Comparison of ENCODE assay signal across 8 mouse cellular contexts in genomic region chr2:154893045-154893385, GRCm38 (mm10). TPM values are rescaled to one million over a fixed set of nuclear protein-coding genes. Genes with fewer than 3 reads are reported as not detected.
DNase-seq lines count a peak whose midpoint lies in the region; ATAC-seq and TF ChIP-seq lines count a peak whose summit lies in the region.

No protein-coding gene starts in this region.

- H3K79me2 ChIP-seq in macrophage (ENCODE audit: inconsistent target) = peaks cover 47% of the 10 kb centered on the region

- H3K4me2 ChIP-seq in heart, embryonic 15.5 days = peak overlapping the region; percentile 69
- peak overlapping the region; percentile 61 for H3K4me2 ChIP-seq in forebrain, embryonic 16.5 days (ENCODE audit: low read length)

- no peak for DNase-seq in heart, postnatal 10 days
- DNase-seq in ES-E14 (ENCODE audit: low read depth, low spot score) = no peak
- DNase-seq in embryo, embryonic 11 days = no peak
- no peak for DNase-seq in left cerebral cortex, postnatal 25 days (ENCODE audit: low spot score in 2 of 2)
- no peak for DNase-seq in right cerebral cortex, adult 2 months (ENCODE audit: low spot score in 2 of 2)

- peak overlapping the region; percentile 87 for H3K4me3 ChIP-seq in heart, embryonic 15.5 days
- H3K4me3 ChIP-seq in ES-E14 (ENCODE audit: insufficient read depth in 1 of 2, low read depth in 1 of 2, low read length in 2 of 2, poor library complexity in 1 of 2, severe bottlenecking in 1 of 2) (peak overlapping the region; percentile 64 to 67), macrophage (ENCODE audit: inconsistent target) (peak overlapping the region; percentile 90)
- peak overlapping the region; percentile 98 for H3K4me3 ChIP-seq in forebrain, embryonic 16.5 days (replicated peaks; ENCODE audit: low read length)

- peaks cover 13% of the 10 kb centered on the region for H3K4me1 ChIP-seq in heart, embryonic 15.5 days (replicated peaks)
- peaks cover 0 to 19% of the 10 kb centered on the region in 2 experiments; a peak in 2 of 4 replicates for H3K4me1 ChIP-seq in ES-E14 (ENCODE audit: control insufficient read depth in 2 of 2, insufficient read depth in 2 of 2, low read length in 2 of 2, poor library complexity in 1 of 2)
- H3K4me1 ChIP-seq in forebrain, embryonic 16.5 days (replicated peaks; ENCODE audit: control insufficient read depth, insufficient read depth, low read length) = peaks cover 17% of the 10 kb centered on the region

- H3K27me3 ChIP-seq in heart, embryonic 15.5 days = no peaks in the 10 kb centered on the region
- H3K27me3 ChIP-seq in forebrain, embryonic 16.5 days (replicated peaks; ENCODE audit: control insufficient read depth, insufficient read depth, low read length) = peaks cover 3% of the 10 kb centered on the region; the same call in 1 of the 2 replicates

- peak overlapping the region; percentile 37 for H3K9ac ChIP-seq in heart, embryonic 15.5 days
- peak overlapping the region; percentile 81 for H3K9ac ChIP-seq in ES-E14 (ENCODE audit: insufficient read depth, low read depth, low read length, poor library complexity, severe bottlenecking)
- H3K9ac ChIP-seq in forebrain, embryonic 16.5 days (replicated peaks; ENCODE audit: low read depth, low read length) = peak overlapping the region; percentile 31; the same call in 1 of the 2 replicates

- 9% methylated on average over 12 of the region's 12 CpGs for WGBS in heart, embryonic 15.5 days
- 13% methylated on average over 12 of the region's 12 CpGs for WGBS in forebrain, embryonic 16.5 days
- WGBS in macrophage (ENCODE audit: missing documents) = 9% methylated on average over 12 of the region's 12 CpGs

- H3K27ac ChIP-seq in heart, embryonic 15.5 days = no peak overlapping the region
- H3K27ac ChIP-seq in ES-E14 (ENCODE audit: insufficient read depth, low read depth, low read length, poor library complexity, severe bottlenecking) (peak overlapping the region; percentile 72; the same call in 1 of the 2 replicates), macrophage (no peak overlapping the region)
- H3K27ac ChIP-seq in forebrain, embryonic 16.5 days (ENCODE audit: low read length) = no peak overlapping the region

- ATAC-seq in heart, embryonic 15.5 days (replicated peaks; ENCODE audit: insufficient number of reproducible peaks, insufficient read depth, low FRiP score, low read depth) = 0 out of 2 replicates have a peak, but pooled peaks have one; percentile 4
- ATAC-seq in forebrain, embryonic 16.5 days = peak; percentile 34

- no peaks in the 10 kb centered on the region for H3K9me3 ChIP-seq in heart, embryonic 15.5 days (replicated peaks)
- H3K9me3 ChIP-seq in ES-E14 (ENCODE audit: control insufficient read depth, insufficient read depth, low read depth, low read length) = no peaks in the 10 kb centered on the region
- H3K9me3 ChIP-seq in forebrain, embryonic 16.5 days (ENCODE audit: control insufficient read depth, low read length) = no peaks in the 10 kb centered on the region

- in situ Hi-C loops in ES-E14 (cut with MboI; ENCODE audit: low sequenced_read_pairs in 2 of 2, unreplicated experiment in 2 of 2) = no loop called here

- intact Hi-C loops in heart, postnatal 10 days (cut with DNase I) = loop anchor here (5.0 kb wide), 1 partner anchor 101 kb away; the partner anchor contains the start of genes Raly and a
- intact Hi-C loops in left cerebral cortex, postnatal 25 days (cut with DNase I) = no loop called here

- H3K36me3 ChIP-seq in heart, embryonic 15.5 days = peaks cover 3% of the 10 kb centered on the region; the same call in 1 of the 2 replicates
- H3K36me3 ChIP-seq in ES-E14 (ENCODE audit: control insufficient read depth, insufficient read depth, low read length, poor library complexity, severe bottlenecking) (peaks cover 5% of the 10 kb centered on the region), macrophage (ENCODE audit: inconsistent target) (0 out of 2 replicates have a peak, but pooled peaks cover under 1% of the 10 kb centered on the region)
- no peaks in the 10 kb centered on the region for H3K36me3 ChIP-seq in forebrain, embryonic 16.5 days (ENCODE audit: control insufficient read depth, insufficient read depth)

TF ChIP-seq in ES-E14, 5 proteins besides CTCF, POLR2A, EP300 and RAD21:
- TF ChIP-seq ZC3H11A (IDR thresholded peaks at IDR 0.05; ENCODE audit: borderline replicate concordance, low read depth, low read length) (no peak), CHD2 (IDR thresholded peaks at IDR 0.05; ENCODE audit: low read depth, low read length) (0 out of 2 replicates have a peak, but pooled peaks have one; percentile 3), MAFK (IDR thresholded peaks at IDR 0.05; ENCODE audit: insufficient read depth, low read depth, low read length) (no peak), ZNF384 (IDR thresholded peaks at IDR 0.05; ENCODE audit: low read depth, low read length) (no peak), HCFC1 (IDR thresholded peaks at IDR 0.05; ENCODE audit: borderline replicate concordance, insufficient read depth, low read length) (no peak)

RNA-seq across cellular contexts. Expression of gene Eif2s2, which starts 0.3 kb away (rescaled TPM):
- 49.6 and 66.3 TPM in 2 replicates for polyA plus RNA-seq in heart, embryonic 15.5 days (2015; fragmentation: Nextera tagmentation; extraction: Ambion mirVana)
- total RNA-seq in heart, postnatal 10 days (2021) = 10 to 100 TPM; 69.8 to 70.5 TPM
- total RNA-seq in ES-E14 (2012; rRNA removed) = 140 and 229 TPM in 2 replicates
- polyA plus RNA-seq in forebrain, embryonic 16.5 days (2015; fragmentation: Nextera tagmentation; extraction: Ambion mirVana) = 66.2 and 66.8 TPM in 2 replicates
- 100 to 1,000 TPM in 9 of 26 experiments, 10 to 100 TPM in 17; 38.5 to 148 (median 84.2) TPM for total RNA-seq in macrophage (2018; cell fraction: chromatin; rRNA removed)
- total RNA-seq in macrophage (2018; cell fraction: cytosol; rRNA removed) = 100 to 1,000 TPM in 14 of 26 experiments, 10 to 100 TPM in 12; 82.3 to 151 (median 103) TPM
- 100 to 1,000 TPM in 8 of 26 experiments, 10 to 100 TPM in 18; 38.1 to 116 (median 87.1) TPM for total RNA-seq in macrophage (2018; cell fraction: nucleus; rRNA removed)
- polyA plus RNA-seq in macrophage (2018) = 113 to 188 TPM (median 127 TPM) in 3 replicates
- total RNA-seq in left cerebral cortex, postnatal 25 days (2021) = 10 to 100 TPM; 47.1 to 48.5 TPM

Comparison
In these comparisons a context has a peak if more than half of its experiments do, and no peak if none do; other contexts are left out.
1. H3K9ac ChIP-seq: peak in every context shown above with its lines; median percentile 81 in ES-E14; 37 in heart, embryonic 15.5 days; 31 in forebrain, embryonic 16.5 days.